Mouse (Mus musculus) thymus, postnatal 14 days (tissue): ENCODE data around the gene Olfr1295.

Experiments
- DNase-seq: peaks from one replicate; pipeline ENCODE4 v3.0.0; 2021

The Olfr1295 gene

DNA sequence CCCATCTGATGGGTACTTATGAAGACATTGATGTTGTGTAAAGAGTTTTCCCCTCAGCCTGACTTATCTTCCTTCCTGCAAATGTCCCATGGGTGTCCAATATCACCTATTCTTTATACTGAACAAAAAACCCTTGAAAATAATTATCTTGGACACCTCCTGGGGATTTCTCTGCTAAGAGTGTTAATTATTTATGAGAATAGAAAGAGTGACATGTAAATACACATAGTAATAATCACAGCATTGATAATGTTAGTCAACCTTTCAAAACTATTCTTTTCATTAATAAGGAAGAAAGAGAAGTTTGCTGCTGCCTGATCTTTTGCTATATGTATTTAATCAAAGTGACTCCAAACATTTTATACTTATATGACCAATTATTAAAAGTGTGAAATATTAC, at the start of gene Olfr1295:
TSS of gene Olfr1295 (minus strand) at position 101 of the 400 bp plus-strand sequence.
- DNase-seq = no peak

DNA sequence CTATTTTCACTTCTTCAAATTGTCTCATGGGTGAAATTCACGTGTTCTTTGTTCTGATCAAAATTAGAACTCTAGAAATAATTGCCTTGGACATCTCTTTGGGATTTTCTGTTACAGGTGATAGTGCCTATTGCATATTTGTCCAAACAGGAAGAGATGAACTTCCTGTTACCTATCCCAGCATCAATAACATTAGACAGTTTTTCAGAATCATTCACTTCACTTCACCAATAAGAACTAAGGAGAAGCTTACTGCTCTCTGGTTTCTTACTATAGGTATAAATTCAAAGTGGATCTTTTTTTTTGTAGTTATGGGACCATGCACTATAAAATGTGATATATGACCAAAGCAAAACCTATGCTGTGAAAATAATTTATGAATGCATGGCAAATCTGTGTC, 29.3 kb downstream of the Olfr1295 start, which contains the start of gene Olfr1294:
TSS of gene Olfr1294 (minus strand) at position 101 of the 400 bp plus-strand sequence.
- DNase-seq = no peak

DNA sequence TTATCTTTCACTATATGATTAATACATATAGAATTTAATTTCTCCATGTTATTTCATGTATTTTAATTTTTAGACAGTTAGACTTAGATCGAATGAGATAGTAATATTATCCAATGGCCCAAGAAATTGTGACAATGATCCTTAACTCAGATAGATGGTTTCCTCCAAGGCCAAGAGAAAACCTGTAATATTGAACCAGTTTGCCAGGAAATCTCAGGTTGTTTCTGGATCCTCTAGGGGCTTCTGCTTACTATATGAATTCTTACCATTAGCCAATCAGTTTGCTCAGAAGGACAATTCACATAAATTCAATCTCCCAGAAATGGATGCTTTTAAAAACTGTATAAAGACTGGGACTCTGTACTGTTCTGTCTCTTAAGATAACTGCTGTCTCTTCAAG, 44.6 kb downstream of the Olfr1295 start, which contains the start of gene Olfr1293-ps:
TSS of gene Olfr1293-ps (plus strand) at position 301 of the 400 bp plus-strand sequence.
- DNase-seq = no peak

DNA sequence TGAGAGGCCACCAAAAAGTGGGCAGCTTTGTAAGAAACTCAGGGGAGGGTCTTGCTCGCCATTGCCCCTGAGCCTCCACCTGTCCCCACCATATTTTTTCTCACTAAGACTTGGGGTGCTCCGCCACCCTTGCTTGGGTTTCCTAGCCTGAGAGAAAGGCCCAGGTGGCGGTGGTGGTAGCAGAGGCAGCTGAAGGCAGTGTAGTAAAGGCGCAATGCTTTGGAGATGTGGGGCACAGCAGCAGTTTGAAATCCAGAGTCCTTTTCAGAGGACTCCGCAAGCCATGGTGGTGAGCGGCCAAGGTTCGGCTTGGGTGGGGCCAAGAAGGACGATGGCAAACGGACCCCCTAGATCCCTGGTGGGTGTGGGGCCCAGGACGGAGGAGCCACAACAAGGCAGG, 52.0 kb downstream of the Olfr1295 start:
- DNase-seq = no peak
